Mouse (Mus musculus): ENCODE data around the gene Adprm.

DNA sequence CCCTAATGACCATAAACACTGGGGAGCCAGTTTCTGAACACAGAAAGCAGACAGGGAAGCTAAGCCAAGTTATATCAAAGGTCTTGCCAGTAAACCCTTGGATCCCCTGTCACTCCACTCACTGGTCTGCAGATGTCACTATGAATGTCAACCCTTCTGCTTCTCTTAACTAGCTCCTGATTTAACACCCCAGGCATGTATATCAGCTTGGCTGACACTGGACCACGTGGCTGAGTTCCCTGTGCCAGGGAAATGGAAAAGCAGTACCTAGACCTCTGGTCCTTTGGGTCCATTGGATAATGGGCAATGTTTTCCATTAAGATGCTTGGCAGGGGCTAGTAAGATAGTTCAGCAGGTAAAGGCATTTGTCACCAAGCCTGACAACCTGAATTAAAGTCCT, 58.7 kb downstream of the Adprm start:
- no peak for TF ChIP-seq CTCF (IDR thresholded peaks at IDR 0.05; ENCODE audit: borderline replicate concordance, insufficient read depth, low read length)
- no peak for TF ChIP-seq POLR2A (IDR thresholded peaks at IDR 0.05; ENCODE audit: low read depth, low read length)

Data from embryonic fibroblast, embryonic 13.5 days (primary cell).